Mouse (Mus musculus) ES-E14 (cell line): ENCODE measurements at regions not wholly inside any gene's neighbourhood (a gene's known extent, or its start where the extent isn't known, plus 50 kb on each side); places are given as distances from the start of the nearest gene placed in this dataset.

ENCODE experiments used
- CHD2 ChIP-seq: IDR thresholded peaks from 2 replicates; pipeline ENCODE4 v1.6.1; 2014; ENCODE audit warnings: mild to moderate bottlenecking, low read depth, low read length, inconsistent platforms
- HCFC1 ChIP-seq: IDR thresholded peaks from 2 replicates; pipeline ENCODE4 v1.6.1; 2012; ENCODE audit warnings: low read length, inconsistent platforms, borderline replicate concordance; ENCODE audit not compliant: insufficient read depth
- MAFK ChIP-seq: IDR thresholded peaks from 2 replicates; pipeline ENCODE4 v1.6.1; 2014; ENCODE audit warnings: mild to moderate bottlenecking, low read depth, low read length, inconsistent platforms; ENCODE audit not compliant: insufficient read depth
- ZC3H11A ChIP-seq: IDR thresholded peaks from 2 replicates; pipeline ENCODE4 v1.6.1; 2012; ENCODE audit warnings: low read depth, mild to moderate bottlenecking, inconsistent platforms, low read length, borderline replicate concordance
- ZNF384 ChIP-seq: IDR thresholded peaks from 2 replicates; pipeline ENCODE4 v1.6.1; 2012; ENCODE audit warnings: low read depth, low read length, inconsistent platforms

GRCm38 (mm10) chr12:12723724-12724487 is 217.8 kb downstream of the Mycn start:
- TF ChIP-seq CHD2: no peak
- TF ChIP-seq MAFK: no peak
- TF ChIP-seq ZC3H11A: no peak
- TF ChIP-seq HCFC1: no peak
- no peak for TF ChIP-seq ZNF384
